Mouse (Mus musculus) lung, adult 2 months (tissue): ENCODE measurements around the gene Rnf44.

Experiments
- CTCF ChIP-seq: fragments of 200-500 bp; IDR thresholded peaks from 2 replicates; pipeline ENCODE4 v1.5.1; 2011; ENCODE audit warnings: mild to moderate bottlenecking, low read length, control low read depth; ENCODE audit not compliant: insufficient read depth
- POLR2A ChIP-seq: fragments of 200-500 bp; IDR thresholded peaks from 2 replicates; pipeline ENCODE4 v1.6.1; 2011; ENCODE audit warnings: low read depth, mild to moderate bottlenecking, control low read depth, low read length, borderline replicate concordance; ENCODE audit errors: extremely low read depth

DNA sequence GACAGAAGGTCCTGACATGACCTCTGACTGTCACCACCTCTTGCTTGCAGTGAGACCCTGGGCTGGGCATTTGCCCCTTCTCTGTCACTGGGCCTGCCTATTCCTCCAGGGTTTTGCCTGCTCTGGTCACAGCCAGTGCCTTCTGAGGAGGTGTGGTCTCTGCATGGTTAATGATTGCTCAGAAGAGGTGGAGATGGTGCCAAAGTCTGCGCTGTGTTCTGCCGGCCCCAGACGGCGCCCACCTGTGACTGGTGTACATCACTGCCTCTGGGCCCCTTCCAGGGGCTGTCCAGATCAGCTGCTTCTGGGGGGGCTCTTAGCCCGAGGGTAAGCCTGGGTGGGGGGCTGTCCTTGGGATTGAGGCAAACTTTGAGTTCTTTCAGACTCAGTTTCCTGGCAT, 7.5 kb upstream of the Rnf44 start, which contains the start of gene Cdhr2:
- TF ChIP-seq POLR2A (no peak), CTCF (no peak)
